Comparison of ENCODE assay signal across 17 mouse cellular contexts in the genomic region with DNA sequence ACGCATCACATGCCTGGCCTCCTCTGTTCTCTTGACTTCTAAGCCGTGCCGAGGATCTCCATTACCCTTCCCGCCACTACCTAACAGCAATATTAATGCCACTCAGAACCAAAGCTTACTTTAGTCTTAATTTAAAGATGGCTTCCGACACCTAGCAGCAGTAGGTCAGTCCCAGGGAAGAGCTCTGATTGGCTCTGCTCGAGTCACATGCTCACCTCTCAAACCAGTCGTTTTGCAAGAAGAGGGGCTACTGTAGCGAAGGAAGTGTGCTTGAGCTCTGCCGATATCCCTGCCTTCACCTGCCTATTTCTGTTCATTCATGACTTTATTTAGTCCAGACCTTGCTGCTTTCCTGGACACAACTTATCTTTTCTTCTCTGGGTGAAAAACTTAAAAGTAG. TPM values are rescaled to one million over a fixed set of nuclear protein-coding genes. Genes with fewer than 3 reads are reported as not detected.
"Had no signal": no experiment of that assay in that cellular context is flagged by ENCODE, and none has a peak within 500 bp of the region (broad histone marks: within the 10 kb centered on the region; RNA-seq: fewer than 3 reads in every experiment).

No protein-coding gene starts in this region.

- H3K27ac ChIP-seq: liver, embryonic 13.5 days; liver, embryonic 15.5 days; midbrain, embryonic 13.5 days; midbrain, embryonic 15.5 days; neural tube, embryonic 12.5 days had no signal

- H3K4me2 ChIP-seq: liver, embryonic 13.5 days; liver, embryonic 15.5 days; lung, embryonic 14.5 days; midbrain, embryonic 11.5 days; midbrain, embryonic 13.5 days; midbrain, embryonic 15.5 days; neural tube, embryonic 12.5 days had no signal

- H3K9ac ChIP-seq: liver, embryonic 13.5 days; liver, embryonic 15.5 days; lung, embryonic 14.5 days; midbrain, embryonic 13.5 days; midbrain, embryonic 15.5 days; neural tube, embryonic 12.5 days had no signal

- H3K4me1 ChIP-seq: liver, embryonic 13.5 days; liver, embryonic 15.5 days; megakaryocyte, embryonic 14.5 days; midbrain, embryonic 15.5 days; neural tube, embryonic 12.5 days had no signal

- H3K36me3 ChIP-seq: liver, embryonic 13.5 days; liver, embryonic 15.5 days; midbrain, embryonic 13.5 days; midbrain, embryonic 15.5 days; neural tube, embryonic 12.5 days had no signal

- ATAC-seq: midbrain, embryonic 13.5 days; midbrain, embryonic 15.5 days had no signal

- H3K9me3 ChIP-seq: liver, embryonic 13.5 days; liver, embryonic 15.5 days; megakaryocyte, embryonic 14.5 days; midbrain, embryonic 13.5 days; midbrain, embryonic 15.5 days; neural tube, embryonic 12.5 days had no signal

- DNase-seq: liver, embryonic 13.5 days; lung, adult 18-20 months; lung, postnatal 10 days; lung, postnatal 4 days; right cerebral cortex, postnatal 14 days; spleen, adult 18-20 months; thymus, adult 2 months; thymus, postnatal 36 days had no signal

- H3K27me3 ChIP-seq: liver, embryonic 13.5 days; liver, embryonic 15.5 days; midbrain, embryonic 13.5 days; midbrain, embryonic 15.5 days; neural tube, embryonic 12.5 days had no signal

- H3K4me3 ChIP-seq: liver, embryonic 13.5 days; liver, embryonic 15.5 days; megakaryocyte, embryonic 14.5 days; midbrain, embryonic 13.5 days; midbrain, embryonic 15.5 days; neural tube, embryonic 12.5 days had no signal

RNA-seq across cellular contexts. Expression of a gene that starts 43.0 kb away (rescaled TPM):
- total RNA-seq: monocyte, adult 5-6 weeks; neutrophil, adult 5-6 weeks had no signal
- polyA plus RNA-seq: liver, embryonic 13.5 days had no signal
